Mouse (Mus musculus) intestine, embryonic 15.5 days (tissue): ENCODE measurements around the gene Pnkd. TPM values are rescaled to one million over a fixed set of nuclear protein-coding genes. Genes with fewer than 3 reads are reported as not detected.

ENCODE experiments used
- ATAC-seq: fragments of 200-750 bp; cut with Nextera tagmentation; 2 replicates; pipeline ENCODE4 v1.8.0; 2017; ENCODE audit warnings: moderate TSS enrichment, moderate library complexity
- H3K27ac ChIP-seq: fragments of 300-500 bp; sonication (generic); 2 replicates; pipeline ENCODE4 v1.5.1; 2015; ENCODE audit warnings: mild to moderate bottlenecking, inconsistent platforms
- H3K27me3 ChIP-seq: fragments of 300-500 bp; sonication (generic); replicated peaks from 2 replicates; pipeline ENCODE4 v1.6.1; 2015; ENCODE audit warnings: inconsistent platforms
- H3K36me3 ChIP-seq: fragments of 300-500 bp; sonication (generic); 2 replicates; pipeline ENCODE4 v1.6.1; 2015; ENCODE audit warnings: inconsistent platforms
- H3K4me1 ChIP-seq: fragments of 300-500 bp; sonication (generic); replicated peaks from 2 replicates; pipeline ENCODE4 v1.6.1; 2015; ENCODE audit warnings: inconsistent platforms
- H3K4me2 ChIP-seq: fragments of 300-500 bp; sonication (generic); replicated peaks from 2 replicates; pipeline ENCODE4 v1.6.1; 2015; ENCODE audit warnings: mild to moderate bottlenecking, inconsistent platforms
- H3K4me3 ChIP-seq: fragments of 300-500 bp; sonication (generic); replicated peaks from 2 replicates; pipeline ENCODE4 v1.5.1; 2015; ENCODE audit warnings: inconsistent platforms
- H3K9ac ChIP-seq: fragments of 300-500 bp; sonication (generic); 2 replicates; pipeline ENCODE4 v1.6.1; 2015; ENCODE audit warnings: inconsistent platforms
- H3K9me3 ChIP-seq: fragments of 300-500 bp; sonication (generic); 2 replicates; pipeline ENCODE4 v1.6.1; 2016; ENCODE audit warnings: inconsistent platforms
- WGBS: fragments of 180-500 bp; shearing (Covaris S2); methylation state at CpG from one replicate; pipeline ENCODE4 v1.1.7; 2015; 5-methylcytosine and 5-hydroxymethylcytosine counted together
- polyA plus RNA-seq: library from polyadenylated mRNA; unstranded; fragments of >200 nt; fragmentation: Nextera tagmentation; extraction: Ambion mirVana; gene quantifications from 2 replicates; pipeline ENCODE4 v1.2.1, GENCODE M21; 2015

Gene Pnkd
- polyA plus RNA-seq, 1 experiment from 2014 or later: 120 TPM

DNA sequence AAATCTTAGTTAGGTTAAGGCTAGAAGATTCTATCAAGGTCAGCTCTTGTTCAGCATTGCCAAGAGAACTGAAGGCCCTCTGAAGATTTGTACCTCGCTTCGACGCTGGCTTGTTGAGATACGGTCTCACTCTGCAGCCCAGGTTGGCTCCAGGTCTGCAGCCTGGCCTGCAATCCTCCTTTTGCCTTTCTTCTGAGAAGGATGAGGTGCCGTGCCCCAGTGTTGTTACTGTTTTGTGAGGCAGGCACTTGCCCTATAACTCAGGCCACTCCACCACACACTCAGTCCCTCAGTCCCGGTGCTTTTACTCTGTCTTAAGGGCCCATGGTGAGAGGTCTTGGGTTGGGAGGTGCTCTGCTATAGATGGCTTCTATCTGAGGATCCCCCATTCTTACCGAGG, 17.5 kb downstream of the Pnkd start:
- ATAC-seq: no peak
- Histone ChIP-seq H3K9me3 (no peaks in the 10 kb centered on the region), H3K36me3 (peaks cover 4% of the 10 kb centered on the region; the same call in 1 of the 2 replicates), H3K4me1 (peaks cover 53% of the 10 kb centered on the region), H3K27me3 (no peaks in the 10 kb centered on the region), H3K9ac (peak overlapping the region; percentile 34; the same call in 1 of the 2 replicates), H3K27ac (no peak overlapping the region), H3K4me3 (peak overlapping the region; percentile 61), H3K4me2 (peak overlapping the region; percentile 71)
- 83% methylated on average over 7 of the region's 7 CpGs for WGBS

DNA sequence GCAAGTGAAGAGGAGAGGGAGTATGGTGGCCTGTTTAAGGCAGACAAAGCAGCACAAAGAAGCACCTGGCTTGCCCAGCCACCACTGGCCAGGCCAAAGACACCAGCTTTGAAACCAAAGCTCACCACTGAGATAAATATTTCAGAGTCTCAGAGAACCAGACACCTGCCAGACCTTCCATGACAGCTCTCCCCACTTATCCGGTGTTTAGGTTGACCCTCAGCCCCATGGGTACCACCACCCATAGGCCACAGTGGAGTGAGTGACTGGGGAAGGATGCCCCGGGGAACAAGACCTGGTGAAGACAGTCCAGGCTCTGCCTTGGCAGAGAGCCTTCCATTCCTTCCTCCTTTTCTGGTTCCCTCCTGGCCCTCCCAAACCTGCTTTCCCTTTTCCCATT, 18.1 kb downstream of the Pnkd start:
- no peaks in the 10 kb centered on the region for H3K27me3 ChIP-seq
- no peak for ATAC-seq
- peak overlapping the region; percentile 71 for H3K4me2 ChIP-seq
- H3K9ac ChIP-seq: peak overlapping the region; percentile 34; the same call in 1 of the 2 replicates
- peaks cover 4% of the 10 kb centered on the region; the same call in 1 of the 2 replicates for H3K36me3 ChIP-seq
- H3K9me3 ChIP-seq: no peaks in the 10 kb centered on the region
- peaks cover 50% of the 10 kb centered on the region for H3K4me1 ChIP-seq
- H3K27ac ChIP-seq: peak overlapping the region; percentile 11; the same call in 1 of the 2 replicates
- peak overlapping the region; percentile 61 for H3K4me3 ChIP-seq
- 68% methylated on average over 2 of the region's 2 CpGs for WGBS

DNA sequence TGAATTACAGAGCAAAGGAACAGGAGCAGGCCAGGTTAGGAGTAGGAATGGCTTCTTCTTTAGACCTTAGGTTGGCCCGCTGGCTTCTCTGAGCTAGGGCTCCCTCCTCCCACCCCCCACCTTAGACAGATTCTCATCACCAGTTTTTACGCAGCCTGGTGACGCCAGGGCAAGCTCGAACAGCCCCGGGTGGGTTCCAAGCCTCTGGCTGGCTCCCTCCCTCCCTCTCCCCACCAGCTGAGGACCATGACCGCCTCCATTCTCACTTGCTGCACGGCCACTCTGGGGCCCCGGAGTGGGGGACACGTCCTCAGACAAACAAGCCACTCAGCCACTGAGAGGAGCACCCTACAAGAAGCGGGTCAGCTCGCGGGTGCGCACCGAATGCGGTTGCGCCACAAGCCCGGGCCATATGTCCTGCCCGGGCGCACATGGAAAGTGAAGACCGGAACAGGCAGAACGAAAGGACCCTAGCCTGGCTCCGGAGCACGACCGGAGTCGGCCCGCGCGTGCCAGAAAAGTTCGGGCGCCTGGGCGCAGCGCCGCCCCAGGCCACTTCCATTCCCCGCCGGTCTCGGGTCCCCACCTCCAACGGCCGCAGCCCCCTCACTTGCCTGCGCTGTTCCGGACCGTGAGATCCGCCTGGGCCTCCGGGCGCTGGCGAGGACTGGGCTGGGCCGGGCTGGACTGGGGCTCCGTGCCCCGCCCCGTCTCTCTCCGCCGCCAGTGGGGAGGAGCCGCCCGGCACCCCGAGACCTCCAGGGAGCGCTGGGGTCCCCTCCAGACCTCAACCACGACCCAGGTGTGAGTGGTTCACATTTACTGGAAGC, 19.0 kb downstream of the Pnkd start:
- ATAC-seq: peak; percentile 89
- Histone ChIP-seq H3K4me1 (peaks cover 49% of the 10 kb centered on the region), H3K27me3 (no peaks in the 10 kb centered on the region), H3K9ac (peak overlapping the region; percentile 80), H3K4me2 (peak overlapping the region; percentile 71), H3K36me3 (peaks cover 4% of the 10 kb centered on the region; the same call in 1 of the 2 replicates), H3K27ac (peak overlapping the region; percentile 92), H3K9me3 (no peaks in the 10 kb centered on the region), H3K4me3 (peak overlapping the region; percentile 61)
- under 1% methylated on average over 56 of the region's 56 CpGs for WGBS

DNA sequence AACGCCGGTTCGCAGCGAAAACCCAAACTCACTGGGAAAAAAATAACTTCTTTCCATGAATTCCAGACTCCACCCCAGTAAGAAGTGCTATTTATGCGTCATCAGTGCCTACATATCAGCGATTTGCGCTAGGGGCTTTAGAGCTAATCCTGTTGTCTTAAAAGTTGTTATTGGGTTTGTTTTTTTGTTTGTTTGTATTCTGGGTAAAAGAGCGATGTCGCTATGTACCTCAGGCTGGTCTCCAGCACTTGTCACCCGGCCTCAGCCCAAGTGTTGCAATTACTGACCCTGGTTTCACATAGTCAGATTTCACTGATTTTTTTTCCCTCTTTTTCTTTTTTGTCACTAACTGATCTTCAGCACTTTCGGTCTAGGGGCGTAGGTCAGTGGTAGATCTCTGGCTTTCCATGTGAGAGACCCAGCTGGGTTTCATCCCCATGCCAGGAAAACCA, 19.6 kb downstream of the Pnkd start:
- Histone ChIP-seq H3K27me3 (no peaks in the 10 kb centered on the region), H3K4me3 (peak overlapping the region; percentile 61), H3K27ac (peak overlapping the region; percentile 92), H3K4me2 (peak overlapping the region; percentile 71), H3K4me1 (peaks cover 43% of the 10 kb centered on the region), H3K9me3 (no peaks in the 10 kb centered on the region), H3K36me3 (peaks cover 4% of the 10 kb centered on the region; the same call in 1 of the 2 replicates), H3K9ac (peak overlapping the region; percentile 80)
- ATAC-seq: no peak; the same call in 1 of the 2 replicates
- 4% methylated on average over 12 of the region's 12 CpGs for WGBS

DNA sequence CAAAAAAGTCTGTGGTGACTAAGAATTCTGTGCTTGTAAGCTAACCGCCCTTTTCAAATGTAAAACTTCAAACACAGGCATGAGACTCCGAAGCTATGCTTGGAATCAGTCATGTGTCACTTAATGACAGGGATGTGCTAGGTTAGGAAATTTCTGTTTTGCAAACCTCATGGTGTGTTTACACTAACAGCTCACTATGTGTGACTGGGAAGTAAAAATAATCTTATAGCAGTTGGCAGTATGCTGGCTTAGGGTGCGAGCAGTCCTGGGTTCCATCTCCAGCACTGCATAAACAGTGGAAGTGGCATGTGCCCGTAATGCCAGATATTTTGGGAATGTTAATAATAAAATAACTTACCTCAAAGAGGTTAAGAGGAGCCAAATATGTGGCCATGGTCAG, 20.2 kb downstream of the Pnkd start:
- WGBS: 62% methylated on average over 4 of the region's 4 CpGs
- ATAC-seq: no peak
- H3K4me3 ChIP-seq: no peak overlapping the region
- H3K4me1 ChIP-seq: peaks cover 40% of the 10 kb centered on the region
- no peaks in the 10 kb centered on the region for H3K27me3 ChIP-seq
- peaks cover 4% of the 10 kb centered on the region; the same call in 1 of the 2 replicates for H3K36me3 ChIP-seq
- H3K9ac ChIP-seq: no peak overlapping the region
- no peak overlapping the region for H3K4me2 ChIP-seq
- H3K9me3 ChIP-seq: no peaks in the 10 kb centered on the region
- no peak overlapping the region for H3K27ac ChIP-seq

DNA sequence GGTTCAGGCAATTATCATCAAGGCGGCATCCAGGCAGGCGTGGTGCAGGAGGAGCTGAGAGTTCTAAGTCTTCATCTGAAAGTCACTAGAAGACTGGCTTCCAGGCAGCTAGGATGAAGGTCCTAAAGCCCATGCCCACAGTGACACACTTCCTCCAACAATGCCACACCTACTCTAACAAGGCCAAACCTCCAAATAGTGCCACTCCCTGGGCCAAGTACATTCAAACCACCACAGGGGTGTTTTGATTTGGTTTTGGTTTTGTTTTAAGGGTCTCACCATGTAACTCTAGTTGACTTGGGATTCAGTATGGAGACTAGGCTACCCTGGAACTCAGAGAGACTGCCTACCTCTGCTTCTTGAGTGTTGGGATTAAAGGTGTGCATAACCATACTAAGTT, 20.8 kb downstream of the Pnkd start, which contains the start of gene Tmbim1:
TSS of gene Tmbim1 (minus strand) at position 101 of the 400 bp plus-strand sequence.
- no peak for ATAC-seq
- Histone ChIP-seq H3K4me3 (peak within 1 kb of the TSS; percentile 61), H3K4me2 (peak within 1 kb of the TSS; percentile 71), H3K9me3 (no peaks in the 10 kb centered on the region), H3K27me3 (no peaks in the 10 kb centered on the region), H3K9ac (peak within 1 kb of the TSS; percentile 80; the same call in 1 of the 2 replicates), H3K36me3 (peaks cover 4% of the 10 kb centered on the region; the same call in 1 of the 2 replicates), H3K27ac (0 out of 2 replicates have a peak within 1 kb of the TSS, but pooled peaks have one; percentile 92), H3K4me1 (peaks cover 39% of the 10 kb centered on the region)
- 82% methylated on average over 2 of the region's 2 CpGs for WGBS

DNA sequence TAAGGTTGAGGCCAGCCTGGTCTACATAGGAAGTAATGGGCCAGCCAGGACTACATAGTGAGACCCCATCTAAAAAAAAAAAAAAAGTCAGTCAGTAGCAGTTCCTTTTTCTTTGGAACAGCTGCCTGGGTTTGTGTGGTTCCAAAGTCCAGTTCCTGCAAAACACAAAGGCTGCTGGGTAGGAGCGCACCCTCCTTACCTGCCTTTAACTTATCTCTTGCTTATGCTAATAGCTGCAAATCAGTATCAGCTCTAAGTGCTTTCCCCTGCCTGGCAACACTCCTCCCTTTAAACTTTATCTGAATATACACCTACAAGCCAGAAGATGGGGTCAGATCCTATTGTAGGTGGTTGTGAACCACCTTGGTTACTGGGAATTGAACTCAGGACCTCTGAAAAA, 22.4 kb downstream of the Pnkd start:
- Histone ChIP-seq H3K4me2 (no peak overlapping the region), H3K4me1 (peaks cover 24% of the 10 kb centered on the region), H3K27ac (no peak overlapping the region; the same call in 1 of the 2 replicates), H3K9ac (no peak overlapping the region), H3K36me3 (no peaks in the 10 kb centered on the region), H3K4me3 (no peak overlapping the region), H3K27me3 (no peaks in the 10 kb centered on the region), H3K9me3 (no peaks in the 10 kb centered on the region)
- WGBS: 81% methylated on average over 1 of the region's 1 CpGs
- peak; percentile 70 for ATAC-seq

DNA sequence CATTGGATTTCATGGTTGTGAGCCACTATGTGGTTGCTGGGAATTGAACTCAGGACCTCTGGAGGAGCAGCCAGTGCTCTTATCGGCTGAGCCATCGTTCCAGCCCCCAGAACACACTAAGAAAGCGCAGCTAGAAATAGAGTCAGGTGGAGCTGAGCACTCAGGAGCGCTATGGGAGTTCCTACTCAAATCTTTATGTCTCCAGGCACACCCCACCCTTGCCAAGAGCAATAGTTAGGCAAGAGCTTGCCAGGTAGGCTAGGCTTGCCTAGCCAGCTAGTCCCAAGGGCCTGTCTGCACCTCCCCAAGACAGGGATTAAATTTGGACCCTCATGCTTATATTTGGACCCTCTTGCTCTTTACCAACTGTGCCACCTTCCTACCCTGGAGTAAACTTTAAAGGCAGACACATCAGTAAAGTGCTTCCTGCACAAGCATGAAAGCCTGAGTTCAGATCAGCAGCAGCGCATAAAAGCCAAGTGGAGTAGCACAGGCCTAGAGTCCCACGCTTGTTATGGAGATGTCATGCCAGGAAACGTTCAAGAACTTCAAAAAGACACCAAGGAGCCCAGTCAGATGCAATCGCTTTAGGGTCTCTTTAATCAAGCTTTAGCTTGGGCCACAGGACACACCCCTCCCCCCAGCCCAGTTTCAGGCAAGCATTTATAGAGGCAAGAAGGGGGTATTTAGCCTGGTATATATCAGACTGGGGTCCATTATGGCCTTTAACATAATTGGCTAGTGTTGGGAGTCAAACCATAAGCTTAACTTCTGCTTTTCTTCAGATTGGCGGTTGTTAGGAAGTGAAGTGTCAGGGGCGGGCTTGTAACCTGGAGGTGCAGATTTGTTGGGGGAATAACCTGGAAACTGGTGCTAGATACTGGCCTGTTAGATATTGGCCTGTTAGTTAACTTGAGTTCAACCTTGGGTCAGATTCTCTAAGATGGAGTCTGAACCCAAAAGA, 23.6 kb downstream of the Pnkd start:
- H3K36me3 ChIP-seq: no peaks in the 10 kb centered on the region
- H3K9ac ChIP-seq: no peak overlapping the region
- no peaks in the 10 kb centered on the region for H3K9me3 ChIP-seq
- no peak overlapping the region for H3K4me3 ChIP-seq
- H3K4me1 ChIP-seq: peaks cover 14% of the 10 kb centered on the region; the same call in 1 of the 2 replicates
- H3K27ac ChIP-seq: no peak overlapping the region
- 72% methylated on average over 10 of the region's 10 CpGs for WGBS
- no peak for ATAC-seq
- no peaks in the 10 kb centered on the region for H3K27me3 ChIP-seq
- no peak overlapping the region for H3K4me2 ChIP-seq

DNA sequence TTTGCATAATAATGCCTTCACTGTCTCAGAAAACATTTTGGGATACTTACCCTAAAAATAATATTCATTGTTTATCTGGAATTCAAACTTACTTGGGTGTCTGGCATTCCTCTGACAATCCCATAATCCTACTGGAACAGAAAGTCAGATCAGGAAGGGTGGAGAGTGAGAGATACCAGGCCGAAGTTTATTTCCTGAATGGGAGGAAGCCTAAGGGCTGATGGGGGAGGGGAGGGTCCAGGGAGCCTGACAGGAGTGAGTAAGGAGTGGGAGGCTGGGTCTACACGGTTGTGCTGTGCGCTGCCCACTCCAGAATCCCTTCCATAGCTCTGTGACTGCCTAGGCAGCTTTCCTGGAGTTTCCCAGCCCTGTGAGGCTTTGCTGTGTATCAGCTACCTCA, 25.0 kb downstream of the Pnkd start:
- WGBS: 15% methylated on average over 3 of the region's 3 CpGs
- peak overlapping the region; percentile 45; the same call in 1 of the 2 replicates for H3K27ac ChIP-seq
- no peak overlapping the region for H3K9ac ChIP-seq
- no peak for ATAC-seq
- no peaks in the 10 kb centered on the region for H3K36me3 ChIP-seq
- no peaks in the 10 kb centered on the region for H3K27me3 ChIP-seq
- H3K4me3 ChIP-seq: no peak overlapping the region
- H3K4me2 ChIP-seq: no peak overlapping the region
- H3K4me1 ChIP-seq: peaks cover 14% of the 10 kb centered on the region; the same call in 1 of the 2 replicates
- H3K9me3 ChIP-seq: no peaks in the 10 kb centered on the region

DNA sequence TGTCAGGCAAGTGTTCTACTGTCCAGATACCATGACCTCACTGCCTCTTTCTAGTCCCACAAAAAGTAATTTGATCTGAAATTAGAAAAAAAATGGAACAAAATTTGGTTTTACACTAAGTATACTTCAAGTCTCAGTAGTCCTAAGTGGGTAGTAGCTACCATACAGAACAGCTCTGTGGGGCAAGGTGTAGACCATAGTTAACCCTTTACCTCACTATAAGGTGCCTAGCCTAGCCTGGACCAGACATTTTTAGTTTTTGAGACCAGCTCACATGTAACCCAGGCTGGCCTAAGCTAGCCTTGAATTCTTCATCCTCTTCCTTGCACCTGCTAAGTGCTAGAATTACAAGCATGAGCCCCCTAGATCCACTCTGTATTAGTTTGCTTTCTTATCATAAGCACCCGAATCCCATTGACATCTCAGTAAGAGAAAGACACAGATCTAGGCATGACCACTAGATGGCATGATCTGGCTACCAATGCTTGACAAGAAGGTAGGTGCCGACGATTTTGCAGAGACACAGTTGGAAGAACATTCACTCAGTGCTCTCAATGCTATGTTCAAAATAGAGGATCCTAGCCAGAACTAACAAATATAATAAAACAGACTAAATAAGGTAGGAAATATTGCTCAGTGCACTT, 28.4 kb downstream of the Pnkd start:
- no peak overlapping the region for H3K9ac ChIP-seq
- no peak overlapping the region for H3K4me3 ChIP-seq
- H3K4me2 ChIP-seq: no peak overlapping the region
- no peaks in the 10 kb centered on the region for H3K36me3 ChIP-seq
- ATAC-seq: peak; percentile 64
- WGBS: 2% methylated on average over 3 of the region's 3 CpGs
- peaks cover 9% of the 10 kb centered on the region; the same call in 1 of the 2 replicates for H3K4me1 ChIP-seq
- no peaks in the 10 kb centered on the region for H3K9me3 ChIP-seq
- no peaks in the 10 kb centered on the region for H3K27me3 ChIP-seq
- H3K27ac ChIP-seq: no peak overlapping the region

DNA sequence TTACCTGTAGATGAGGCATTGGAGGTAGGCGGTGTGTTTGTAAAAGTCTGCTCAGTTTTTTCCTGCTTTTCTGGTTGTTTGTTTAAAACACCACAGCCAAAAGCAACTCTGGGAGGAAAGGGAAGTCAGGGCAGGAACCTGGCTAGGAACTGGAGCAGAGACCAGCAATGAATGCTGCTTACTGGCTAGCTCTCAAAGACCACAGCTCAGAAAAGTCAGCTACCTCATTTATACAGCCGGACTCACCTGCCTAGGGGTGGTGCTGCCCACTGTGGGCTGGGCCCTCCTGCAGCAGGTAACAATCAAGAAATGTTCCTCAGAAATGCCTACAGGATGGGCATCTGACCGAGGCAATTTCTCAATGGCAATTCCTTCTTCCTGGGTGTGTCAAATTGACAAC, 30.1 kb downstream of the Pnkd start:
- H3K4me1 ChIP-seq: peaks cover 3% of the 10 kb centered on the region; the same call in 1 of the 2 replicates
- H3K9ac ChIP-seq: no peak overlapping the region
- H3K9me3 ChIP-seq: no peaks in the 10 kb centered on the region
- H3K36me3 ChIP-seq: no peaks in the 10 kb centered on the region
- 79% methylated on average over 3 of the region's 3 CpGs for WGBS
- H3K4me3 ChIP-seq: no peak overlapping the region
- H3K4me2 ChIP-seq: no peak overlapping the region
- H3K27ac ChIP-seq: no peak overlapping the region
- H3K27me3 ChIP-seq: no peaks in the 10 kb centered on the region
- no peak for ATAC-seq
